Mouse (Mus musculus) adrenal gland, postnatal 4 days (tissue): ENCODE measurements at regions not wholly inside any gene's neighbourhood (a gene's known extent, or its start where the extent isn't known, plus 50 kb on each side); places are given as distances from the start of the nearest gene placed in this dataset.

ENCODE experiments used
- DNase-seq, 2 experiments: peaks; one replicate each; pipeline ENCODE4 v3.0.0; 2021 to 2022; ENCODE audit warnings: low spot score in 2 of 2, mixed read lengths in 2 of 2

DNA sequence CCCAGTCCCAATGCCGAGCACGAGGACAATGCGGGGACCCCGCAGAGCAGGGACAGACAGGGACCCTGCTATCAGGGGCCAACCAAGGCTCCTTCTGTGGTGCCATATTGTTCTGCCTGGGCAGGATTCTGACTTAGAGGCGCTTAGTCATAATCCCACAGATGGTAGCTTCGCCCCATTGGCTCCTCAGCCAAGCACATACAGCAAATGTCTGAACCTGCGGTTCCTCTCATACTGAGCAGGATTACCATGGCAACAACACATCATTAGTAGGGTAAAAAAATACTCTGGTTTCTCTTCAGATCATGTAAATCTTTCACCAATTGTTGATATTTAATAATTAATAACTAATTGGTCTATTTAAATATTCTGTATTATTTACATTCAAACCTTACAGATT lies 2140.3 kb upstream of the Cdh20 start:
- peak; percentile 100 for DNase-seq

DNA sequence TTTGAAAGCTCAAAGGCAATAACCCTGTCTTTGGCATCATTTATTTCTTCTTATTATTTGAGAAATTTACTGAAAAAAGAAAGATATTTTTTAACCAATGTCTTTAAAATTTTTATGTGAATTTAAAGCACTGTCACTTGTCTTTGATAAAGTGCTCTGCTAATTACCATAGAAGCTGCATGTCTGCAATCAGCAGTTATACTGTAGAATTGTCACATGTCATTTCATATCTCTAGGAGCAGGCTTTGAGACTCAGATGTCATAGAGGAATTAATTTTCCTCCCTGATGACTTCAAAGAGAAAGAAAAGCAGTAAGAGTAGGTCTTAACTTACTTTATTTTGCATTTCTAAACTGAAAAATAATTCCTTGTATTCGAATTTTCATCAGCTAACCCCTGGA lies 2123.9 kb upstream of the Cdh20 start:
- no peak for DNase-seq

DNA sequence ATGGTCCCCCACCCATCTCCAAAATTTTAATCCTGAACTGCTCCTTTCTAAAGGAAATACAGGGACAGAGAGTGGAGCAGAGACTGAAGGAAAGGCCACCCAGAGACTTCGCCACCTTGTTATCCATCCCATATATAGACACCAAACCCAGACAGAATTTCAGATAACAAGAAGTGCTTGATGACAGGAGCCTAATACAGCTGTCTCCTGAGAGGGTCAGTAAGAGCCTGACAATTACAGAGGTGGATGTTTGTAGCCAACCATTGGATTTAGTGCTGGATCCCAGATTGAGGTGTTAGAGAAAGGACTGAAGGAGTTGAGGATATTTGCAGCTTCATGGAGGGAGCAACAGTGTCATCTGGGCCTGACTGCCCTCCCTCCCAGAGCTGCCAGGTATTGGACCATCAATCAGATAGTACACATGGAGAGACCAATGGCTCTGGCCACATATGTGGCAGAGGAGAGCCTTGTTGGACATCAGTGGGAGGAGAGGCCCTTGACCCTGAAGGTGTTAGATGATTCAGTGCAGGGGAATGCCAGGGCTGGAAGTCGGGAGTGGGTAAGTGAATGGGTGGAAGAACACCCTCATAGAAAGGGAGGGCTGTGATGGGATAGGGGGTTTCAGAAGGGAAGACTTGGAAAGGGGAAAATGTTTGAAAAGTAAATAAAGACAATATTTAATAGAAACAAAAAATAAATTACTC lies 2080.8 kb upstream of the Cdh20 start:
- DNase-seq, result no peak

DNA sequence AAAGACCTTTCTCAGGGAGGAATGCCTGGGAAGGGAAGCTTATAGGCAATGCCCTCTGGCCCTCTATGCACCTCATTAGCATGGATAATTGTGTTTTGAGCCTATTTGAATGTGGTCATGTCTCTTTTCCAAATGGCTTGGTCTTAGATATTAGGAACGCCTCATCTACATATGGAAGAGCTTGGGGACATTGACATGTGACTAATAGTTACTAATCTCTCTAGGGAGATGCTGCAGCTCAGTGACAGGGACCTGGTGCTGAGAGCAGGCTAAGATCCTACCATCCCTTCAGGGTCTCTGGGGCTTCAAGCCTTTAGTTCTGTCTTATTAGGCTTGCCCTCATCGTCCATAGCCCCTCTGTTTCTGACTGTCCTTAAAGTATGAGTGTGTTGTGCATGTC lies 2051.9 kb upstream of the Cdh20 start:
- no peak for DNase-seq

DNA sequence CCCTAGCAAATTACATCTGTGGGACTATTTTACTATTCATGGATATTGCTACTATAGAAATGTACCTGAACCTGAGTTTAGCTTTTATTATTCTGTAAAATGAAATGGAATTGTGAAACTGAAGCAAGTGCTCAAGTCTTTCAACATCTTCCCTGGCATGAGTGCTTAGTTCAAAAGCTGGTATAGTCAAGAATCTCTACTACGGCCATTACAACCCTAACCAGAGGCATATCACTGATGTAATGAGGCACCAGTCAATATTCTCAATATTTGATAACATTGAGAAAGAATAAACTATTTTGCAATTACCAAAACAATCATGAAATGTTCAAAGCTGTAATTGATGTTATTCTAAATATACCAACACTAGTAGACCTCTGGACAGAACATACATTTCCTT lies 2034.3 kb upstream of the Cdh20 start:
- no peak for DNase-seq

DNA sequence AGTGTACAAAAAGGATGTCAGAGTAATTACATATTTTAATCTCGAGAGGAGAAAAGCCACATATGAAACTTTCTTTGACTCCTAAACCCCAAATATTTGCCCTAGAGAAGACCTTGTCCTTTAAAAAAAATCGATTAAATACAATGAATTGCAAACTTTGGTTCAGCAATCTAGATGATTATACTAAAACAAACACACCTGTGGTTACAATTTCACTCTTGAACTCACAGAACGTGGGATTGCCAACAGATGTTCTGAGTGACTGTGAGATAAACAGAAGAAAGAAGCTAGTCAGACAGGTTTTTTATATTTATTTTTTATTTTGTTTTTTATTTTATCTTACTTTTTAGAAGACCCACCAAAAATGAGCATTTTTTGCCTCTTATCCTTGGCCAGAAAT lies 2032.9 kb upstream of the Cdh20 start:
- DNase-seq, result no peak

DNA sequence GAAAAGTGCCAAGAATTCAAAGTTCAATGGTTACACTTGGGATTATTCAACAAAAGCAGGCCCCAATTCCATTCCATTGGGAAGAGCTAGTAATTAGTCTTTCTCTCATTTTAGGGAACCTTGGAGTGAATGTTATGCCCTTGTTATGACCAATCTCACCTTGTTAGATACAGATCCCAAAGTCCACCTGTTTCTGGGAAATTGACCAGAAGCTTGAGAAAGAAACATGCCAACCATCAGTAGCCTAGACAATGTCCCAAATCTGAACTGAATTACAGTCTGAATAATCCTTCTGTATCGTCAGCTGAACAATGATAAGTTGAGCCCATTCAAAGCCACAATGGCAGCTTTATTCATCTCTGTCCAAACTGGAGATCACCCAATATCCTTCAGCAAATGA lies 2010.4 kb upstream of the Cdh20 start:
- DNase-seq, result no peak
